Mouse (Mus musculus) activated CD4-positive, CD25-positive, alpha-beta regulatory T cell, adult 4 months (primary cell): ENCODE results near the gene Prkab1. TPM values are rescaled to one million over a fixed set of nuclear protein-coding genes. Genes with fewer than 3 reads are reported as not detected.
A peak's percentile ranks its signal among the peaks of the same experiment; 100 is the strongest.

Source experiments
- ATAC-seq: one replicate; pipeline ENCODE4 v1.8.0; 2017
- polyA plus RNA-seq, 2 experiments: library from polyadenylated mRNA; unstranded; fragments of 100-300 nt; shearing (Covaris generic); gene quantifications; one replicate each; pipeline ENCODE4 v1.2.1; 2017

The Prkab1 gene
- polyA plus RNA-seq: 10 to 100 TPM; 36.1 to 43.3 TPM

- ATAC-seq: peak; percentile 86
These were observed at the start of gene Prkab1 for GRCm38 (mm10) chr5:116024327-116024739. Gene Prkab1 (minus strand): TSS chr5:116024508.

- no peak for ATAC-seq
These were observed 45.3 kb upstream of the Prkab1 start for GRCm38 (mm10) chr5:116069618-116070017.

GRCm38 (mm10) chr5:116052826-116053225, 28.5 kb upstream of the Prkab1 start:
- no peak for ATAC-seq

- ATAC-seq: no peak
These were observed 27.9 kb upstream of the Prkab1 start for GRCm38 (mm10) chr5:116052171-116052570.

- no peak for ATAC-seq
These were observed 25.5 kb upstream of the Prkab1 start for GRCm38 (mm10) chr5:116049821-116050220.

GRCm38 (mm10) chr5:116048321-116048720, 24.0 kb upstream of the Prkab1 start:
- ATAC-seq: no peak

GRCm38 (mm10) chr5:116046246-116046645, 21.9 kb upstream of the Prkab1 start:
- no peak for ATAC-seq

GRCm38 (mm10) chr5:116045581-116045980, 21.3 kb upstream of the Prkab1 start:
- ATAC-seq: no peak

- no peak for ATAC-seq
These were observed 17.9 kb upstream of the Prkab1 start for GRCm38 (mm10) chr5:116042241-116042640.

- ATAC-seq: peak; percentile 19
These were observed 15.4 kb upstream of the Prkab1 start for GRCm38 (mm10) chr5:116039706-116040105.

- no peak for ATAC-seq
These were observed 13.4 kb upstream of the Prkab1 start for GRCm38 (mm10) chr5:116037731-116038130.

- ATAC-seq: no peak
These were observed 12.2 kb upstream of the Prkab1 start for GRCm38 (mm10) chr5:116036465-116036864.

- ATAC-seq: no peak
These were observed 6.9 kb upstream of the Prkab1 start for GRCm38 (mm10) chr5:116031190-116031577.

- ATAC-seq: no peak
These were observed 6.4 kb upstream of the Prkab1 start for GRCm38 (mm10) chr5:116030566-116031189.

GRCm38 (mm10) chr5:116029071-116029470, 4.8 kb upstream of the Prkab1 start:
- peak; percentile 85 for ATAC-seq

- ATAC-seq: no peak
These were observed 2.3 kb upstream of the Prkab1 start for GRCm38 (mm10) chr5:116026561-116026960.

- no peak for ATAC-seq
These were observed 1.8 kb upstream of the Prkab1 start for GRCm38 (mm10) chr5:116026107-116026506.

- ATAC-seq: no peak
These were observed 455 bp downstream of the Prkab1 start for GRCm38 (mm10) chr5:116023821-116024284.

- ATAC-seq: no peak
These were observed 1.1 kb downstream of the Prkab1 start for GRCm38 (mm10) chr5:116023251-116023661.

- ATAC-seq: no peak
These were observed 1.6 kb downstream of the Prkab1 start for GRCm38 (mm10) chr5:116022658-116023200.

GRCm38 (mm10) chr5:116022131-116022530, 2.2 kb downstream of the Prkab1 start:
- ATAC-seq: no peak

- ATAC-seq: no peak
These were observed 2.8 kb downstream of the Prkab1 start for GRCm38 (mm10) chr5:116021552-116021951.

GRCm38 (mm10) chr5:116019371-116019770, 4.9 kb downstream of the Prkab1 start:
- no peak for ATAC-seq

- ATAC-seq: no peak
These were observed 5.5 kb downstream of the Prkab1 start for GRCm38 (mm10) chr5:116018784-116019183.

- ATAC-seq: no peak
These were observed 6.1 kb downstream of the Prkab1 start for GRCm38 (mm10) chr5:116018196-116018595.
